Mouse (Mus musculus) brain, embryonic 14.5 days (tissue): ENCODE data around the gene Agt.

Experiments
- CTCF ChIP-seq: fragments of 200-500 bp; IDR thresholded peaks from 2 replicates; pipeline ENCODE4 v1.5.1; 2012; ENCODE audit warnings: inconsistent platforms, mild to moderate bottlenecking, moderate library complexity, borderline replicate concordance; ENCODE audit not compliant: insufficient read depth, insufficient read length; ENCODE audit errors: extremely low read depth
- POLR2A ChIP-seq: fragments of 200-500 bp; IDR thresholded peaks from 2 replicates; pipeline ENCODE4 v1.6.1; 2012; ENCODE audit warnings: mild to moderate bottlenecking, inconsistent platforms, borderline replicate concordance; ENCODE audit not compliant: poor library complexity, insufficient read depth, insufficient read length, severe bottlenecking; ENCODE audit errors: extremely low read depth

- no peak for TF ChIP-seq CTCF
- no peak for TF ChIP-seq POLR2A
Measured at GRCm38 (mm10) chr8:124589393-124589792, 19.9 kb upstream of the Agt start.
